Mouse (Mus musculus) lung, postnatal 0 days (tissue): ENCODE results near the gene Blzf1. TPM values are rescaled to one million over a fixed set of nuclear protein-coding genes. Genes with fewer than 3 reads are reported as not detected.

Experiments used
- ATAC-seq: fragments of 200-750 bp; cut with Nextera tagmentation; 2 replicates; pipeline ENCODE4 v1.8.0; 2017; ENCODE audit warnings: moderate library complexity
- DNase-seq: peaks from one replicate; pipeline ENCODE4 v3.0.0-alpha.2; 2016; ENCODE audit warnings: low spot score
- H3K27ac ChIP-seq: fragments of 300-500 bp; sonication (generic); 2 replicates; pipeline ENCODE4 v1.5.1; 2014; ENCODE audit warnings: antibody characterized with exemption, mild to moderate bottlenecking, low read length, mixed read lengths
- H3K27me3 ChIP-seq: fragments of 300-500 bp; sonication (generic); replicated peaks from 2 replicates; pipeline ENCODE4 v1.6.1; 2014; ENCODE audit warnings: low read length, mixed read lengths; ENCODE audit not compliant: insufficient read depth
- H3K36me3 ChIP-seq: fragments of 300-500 bp; sonication (generic); 2 replicates; pipeline ENCODE4 v1.6.1; 2014; ENCODE audit warnings: low read length, mixed read lengths; ENCODE audit not compliant: insufficient read depth
- H3K4me1 ChIP-seq: fragments of 300-500 bp; sonication (generic); 2 replicates; pipeline ENCODE4 v1.6.1; 2014; ENCODE audit warnings: antibody characterized with exemption, low read depth, low read length, mixed read lengths; ENCODE audit not compliant: insufficient read depth
- H3K4me2 ChIP-seq: fragments of 300-500 bp; sonication (generic); replicated peaks from 2 replicates; pipeline ENCODE4 v1.6.1; 2014; ENCODE audit warnings: low read depth, mild to moderate bottlenecking, low read length, moderate library complexity, mixed read lengths
- H3K4me3 ChIP-seq: fragments of 300-500 bp; sonication (generic); 2 replicates; pipeline ENCODE4 v1.5.1; 2014; ENCODE audit warnings: low read depth, low read length
- H3K9ac ChIP-seq: fragments of 300-500 bp; sonication (generic); replicated peaks from 2 replicates; pipeline ENCODE4 v1.6.1; 2014; ENCODE audit warnings: low read depth, mild to moderate bottlenecking
- H3K9me3 ChIP-seq: fragments of 300-500 bp; sonication (generic); 2 replicates; pipeline ENCODE4 v1.6.1; 2016; ENCODE audit warnings: low read length, mixed read lengths
- CTCF ChIP-seq: IDR thresholded peaks from 2 replicates; pipeline ENCODE4 v1.5.1; 2016; ENCODE audit warnings: antibody characterized with exemption, mild to moderate bottlenecking
- EP300 ChIP-seq: IDR thresholded peaks from 2 replicates; pipeline ENCODE4 v1.6.1; 2016; ENCODE audit warnings: antibody characterized with exemption, mild to moderate bottlenecking, control low read depth
- WGBS: fragments of 180-500 bp; shearing (Covaris S2); extraction: QIAGEN DNeasy Blood & Tissue Kit; methylation state at CpG from one replicate; pipeline ENCODE4 v1.1.7; 2014; 5-methylcytosine and 5-hydroxymethylcytosine counted together
- polyA plus RNA-seq: library from polyadenylated mRNA; unstranded; fragments of >200 nt; fragmentation: Nextera tagmentation; extraction: Ambion mirVana; gene quantifications from 2 replicates; pipeline ENCODE4 v1.2.1, GENCODE M21; 2015

Gene Blzf1
- polyA plus RNA-seq, 1 experiment from 2014 or later: 27.8 TPM

- Histone ChIP-seq H3K36me3 (peaks cover 8% of the 10 kb centered on the region; the same call in 1 of the 2 replicates), H3K9ac (no peak overlapping the region), H3K27ac (no peak overlapping the region), H3K4me2 (no peak overlapping the region), H3K4me3 (no peak overlapping the region), H3K27me3 (no peaks in the 10 kb centered on the region), H3K4me1 (no peaks in the 10 kb centered on the region), H3K9me3 (no peaks in the 10 kb centered on the region)
- 84% methylated on average over 5 of the region's 5 CpGs for WGBS
- DNase-seq: no peak
- ATAC-seq: no peak
- TF ChIP-seq EP300 (no peak), CTCF (peak; percentile 39)
Measured at GRCm38 (mm10) chr1:164292040-164292439, 15.2 kb downstream of the Blzf1 start.

DNA sequence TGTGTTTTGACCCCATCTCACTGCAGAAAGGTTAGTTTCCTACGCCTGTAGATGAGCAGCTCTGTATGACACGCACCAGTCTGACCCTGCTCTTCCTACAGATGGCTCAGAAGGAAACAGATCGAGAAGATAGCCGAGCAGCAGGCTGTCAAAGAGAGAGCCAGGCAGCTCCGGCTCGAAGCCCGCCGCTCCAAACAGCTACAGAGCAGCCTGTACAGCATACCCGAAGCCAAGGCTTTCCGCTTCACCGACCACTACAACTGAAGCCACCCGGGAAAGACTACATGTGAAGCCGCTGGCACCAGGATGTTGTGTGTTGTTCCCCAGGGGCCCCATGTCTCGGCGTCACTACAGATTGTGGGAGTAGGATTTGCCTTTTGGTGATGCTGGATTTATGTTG, 19.9 kb downstream of the Blzf1 start:
- H3K4me1 ChIP-seq: no peaks in the 10 kb centered on the region
- H3K4me3 ChIP-seq: no peak overlapping the region
- ATAC-seq (no peak), DNase-seq (no peak)
- no peak overlapping the region for H3K4me2 ChIP-seq
- no peak overlapping the region for H3K27ac ChIP-seq
- H3K9ac ChIP-seq: no peak overlapping the region
- WGBS: 55% methylated on average over 15 of the region's 15 CpGs
- H3K9me3 ChIP-seq: no peaks in the 10 kb centered on the region
- TF ChIP-seq CTCF: no peak
- no peak for TF ChIP-seq EP300
- H3K27me3 ChIP-seq: no peaks in the 10 kb centered on the region
- H3K36me3 ChIP-seq: peaks cover 7% of the 10 kb centered on the region; the same call in 1 of the 2 replicates

DNA sequence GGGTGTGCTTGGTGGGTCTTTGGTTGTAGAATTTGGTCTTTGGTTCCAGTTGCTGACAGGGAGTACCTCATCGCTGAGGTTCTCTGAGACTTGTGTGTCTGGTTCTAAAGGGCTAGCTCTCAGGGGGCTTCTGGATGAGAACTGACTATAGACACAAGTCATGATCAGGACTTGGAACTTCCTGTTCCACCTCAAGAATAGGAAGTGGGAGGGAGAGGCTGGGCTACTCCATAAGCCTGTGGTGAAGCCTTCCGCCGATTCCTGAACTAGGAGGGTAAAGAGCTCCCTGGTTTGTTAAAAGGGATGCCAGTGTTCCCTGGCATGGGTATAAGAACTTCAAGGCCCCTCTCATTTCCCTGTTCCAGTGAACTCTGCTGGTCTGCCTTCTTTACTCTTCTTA, 23.3 kb downstream of the Blzf1 start:
- no peak for TF ChIP-seq CTCF
- no peak for TF ChIP-seq EP300
- Histone ChIP-seq H3K4me1 (no peaks in the 10 kb centered on the region), H3K27ac (no peak overlapping the region), H3K27me3 (no peaks in the 10 kb centered on the region), H3K4me3 (no peak overlapping the region), H3K9ac (no peak overlapping the region), H3K9me3 (no peaks in the 10 kb centered on the region), H3K4me2 (no peak overlapping the region), H3K36me3 (no peaks in the 10 kb centered on the region)
- ATAC-seq (no peak), DNase-seq (no peak)
- 94% methylated on average over 3 of the region's 3 CpGs for WGBS

- TF ChIP-seq EP300 (no peak), CTCF (no peak)
- Histone ChIP-seq H3K27me3 (no peaks in the 10 kb centered on the region), H3K9me3 (no peaks in the 10 kb centered on the region), H3K4me2 (no peak overlapping the region), H3K4me3 (no peak overlapping the region), H3K27ac (no peak overlapping the region), H3K4me1 (no peaks in the 10 kb centered on the region; the same call in 1 of the 2 replicates), H3K9ac (no peak overlapping the region), H3K36me3 (no peaks in the 10 kb centered on the region)
- DNase-seq (no peak), ATAC-seq (no peak)
- 38% methylated on average over 4 of the region's 4 CpGs for WGBS
Measured at GRCm38 (mm10) chr1:164279332-164279731, 28.0 kb downstream of the Blzf1 start.

GRCm38 (mm10) chr1:164276552-164276951, 30.7 kb downstream of the Blzf1 start:
- no peak for DNase-seq

DNA sequence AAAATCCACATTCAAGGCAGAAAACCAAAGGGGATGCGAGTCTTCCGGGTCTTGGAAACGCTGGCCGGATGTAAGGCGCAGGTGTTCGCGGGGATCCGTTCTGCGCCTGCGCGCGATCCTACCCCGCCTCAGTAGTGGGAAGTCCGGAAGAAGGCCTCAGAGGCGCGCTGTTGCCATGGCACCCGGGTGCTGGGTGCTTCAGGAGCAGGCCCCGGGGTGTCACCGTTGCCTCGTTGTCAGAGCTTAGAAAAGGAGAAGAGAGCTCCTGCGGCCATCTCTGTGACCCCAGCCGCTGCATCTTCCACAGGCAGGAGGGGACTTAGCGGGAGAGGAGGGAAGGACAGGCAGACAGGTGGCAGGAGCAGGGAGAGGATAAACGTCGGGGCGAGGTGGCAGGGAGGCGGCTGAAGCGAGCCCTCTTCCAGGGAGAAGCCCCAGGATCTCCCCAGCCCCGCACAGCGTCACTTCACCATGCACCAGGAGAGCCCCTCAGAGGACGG, 31.8 kb downstream of the Blzf1 start, which contains the start of gene Ccdc181:
TSS of gene Ccdc181 (plus strand) at position 131 of the 500 bp plus-strand sequence.
- WGBS: under 1% methylated on average over 31 of the region's 31 CpGs
- Histone ChIP-seq H3K9me3 (no peaks in the 10 kb centered on the region), H3K9ac (peak within 1 kb of the TSS; percentile 34; the same call in 1 of the 2 replicates), H3K27me3 (no peaks in the 10 kb centered on the region), H3K4me2 (peak within 1 kb of the TSS; percentile 75), H3K4me3 (peak within 1 kb of the TSS; percentile 43), H3K27ac (0 out of 2 replicates have a peak within 1 kb of the TSS, but pooled peaks have one; percentile 15), H3K4me1 (no peaks in the 10 kb centered on the region; the same call in 1 of the 2 replicates), H3K36me3 (no peaks in the 10 kb centered on the region)
- no peak for TF ChIP-seq EP300
- 0 out of 2 replicates have a peak, but pooled peaks have one; percentile 2 for TF ChIP-seq CTCF
- peak; percentile 95 for DNase-seq
- peak; percentile 100 for ATAC-seq

More at GRCm38 (mm10) chr1:164276552-164276951, 30.7 kb downstream of the Blzf1 start:
- Histone ChIP-seq H3K36me3 (no peaks in the 10 kb centered on the region), H3K9me3 (no peaks in the 10 kb centered on the region), H3K27me3 (no peaks in the 10 kb centered on the region), H3K4me1 (no peaks in the 10 kb centered on the region; the same call in 1 of the 2 replicates), H3K4me3 (no peak overlapping the region), H3K27ac (no peak overlapping the region), H3K9ac (no peak overlapping the region), H3K4me2 (no peak overlapping the region)
- TF ChIP-seq EP300 (no peak), CTCF (no peak)
- ATAC-seq: no peak
- 77% methylated on average over 3 of the region's 3 CpGs for WGBS
